Mouse (Mus musculus): Measurements from ENCODE around the gene Ndufa6. TPM values are rescaled to one million over a fixed set of nuclear protein-coding genes. Genes with fewer than 3 reads are reported as not detected.

Ndufa6 gene
- total RNA-seq, 2 experiments from 2014 or later, result 191 to 196 TPM

Small RNA genes lying within 50 kb of the gene (microRNA-seq; reads per million reads assigned to microRNA genes)
- 0 reads per million in 2 experiments for gene Mir7684

Other genes starting within 250 kb of the Ndufa6 start
- 10 to 100 TPM; 13.6 to 13.8 TPM for gene Ccdc134, start 226.4 kb downstream of the Ndufa6 start, total RNA-seq (2021)
- 100 to 1,000 TPM; 179 to 183 TPM for gene Srebf2, start 207.1 kb downstream of the Ndufa6 start, total RNA-seq (2021)
- 1 to 10 TPM; 2.3 to 4.2 TPM for gene Shisa8, start 141.5 kb downstream of the Ndufa6 start, total RNA-seq (2021)
- under 1 TPM; 0.41 TPM for gene Tnfrsf13c, start 130.0 kb downstream of the Ndufa6 start, total RNA-seq (2021)
- gene Cenpm, start 109.6 kb downstream of the Ndufa6 start, total RNA-seq (2021), result 1 to 10 TPM; 3.5 to 3.9 TPM
- 100 to 1,000 TPM in 1 of 2 experiments, 10 to 100 TPM in 1; 99.5 to 102 TPM for gene 1500009C09Rik, start 101.9 kb downstream of the Ndufa6 start, total RNA-seq (2021)
- 100 to 1,000 TPM; 436 to 478 TPM for gene Sept3, start 79.4 kb downstream of the Ndufa6 start, total RNA-seq (2021)
- not detected for gene Wbp2nl, start 55.4 kb downstream of the Ndufa6 start, total RNA-seq (2021)
- gene Naga, start 15.4 kb downstream of the Ndufa6 start, total RNA-seq (2021), result 10 to 100 TPM; 30.4 to 38.0 TPM
- under 1 TPM; 0.46 to 0.53 TPM for gene Pheta2, start 15.4 kb downstream of the Ndufa6 start, total RNA-seq (2021)
- 100 to 1,000 TPM; 136 to 138 TPM for gene Smdt1, start 15.4 kb downstream of the Ndufa6 start, total RNA-seq (2021)
- gene Cyp2d22, start 25.9 kb upstream of the Ndufa6 start, total RNA-seq (2021), result 10 to 100 TPM; 34.4 TPM
- under 1 TPM in 1 of 2 experiments, not detected in 1; 0.53 TPM for gene Cyp2d11, start 39.7 kb upstream of the Ndufa6 start, total RNA-seq (2021)
- gene Cyp2d10, start 52.9 kb upstream of the Ndufa6 start, total RNA-seq (2021), result not detected
- gene Cyp2d9, start 79.1 kb upstream of the Ndufa6 start, total RNA-seq (2021), result not detected
- gene Cyp2d12, start 200.8 kb upstream of the Ndufa6 start, total RNA-seq (2021), result not detected

All from left cerebral cortex, postnatal 25 days (tissue).